ENCODE assay signal across 8 mouse cellular contexts in the genomic region with DNA sequence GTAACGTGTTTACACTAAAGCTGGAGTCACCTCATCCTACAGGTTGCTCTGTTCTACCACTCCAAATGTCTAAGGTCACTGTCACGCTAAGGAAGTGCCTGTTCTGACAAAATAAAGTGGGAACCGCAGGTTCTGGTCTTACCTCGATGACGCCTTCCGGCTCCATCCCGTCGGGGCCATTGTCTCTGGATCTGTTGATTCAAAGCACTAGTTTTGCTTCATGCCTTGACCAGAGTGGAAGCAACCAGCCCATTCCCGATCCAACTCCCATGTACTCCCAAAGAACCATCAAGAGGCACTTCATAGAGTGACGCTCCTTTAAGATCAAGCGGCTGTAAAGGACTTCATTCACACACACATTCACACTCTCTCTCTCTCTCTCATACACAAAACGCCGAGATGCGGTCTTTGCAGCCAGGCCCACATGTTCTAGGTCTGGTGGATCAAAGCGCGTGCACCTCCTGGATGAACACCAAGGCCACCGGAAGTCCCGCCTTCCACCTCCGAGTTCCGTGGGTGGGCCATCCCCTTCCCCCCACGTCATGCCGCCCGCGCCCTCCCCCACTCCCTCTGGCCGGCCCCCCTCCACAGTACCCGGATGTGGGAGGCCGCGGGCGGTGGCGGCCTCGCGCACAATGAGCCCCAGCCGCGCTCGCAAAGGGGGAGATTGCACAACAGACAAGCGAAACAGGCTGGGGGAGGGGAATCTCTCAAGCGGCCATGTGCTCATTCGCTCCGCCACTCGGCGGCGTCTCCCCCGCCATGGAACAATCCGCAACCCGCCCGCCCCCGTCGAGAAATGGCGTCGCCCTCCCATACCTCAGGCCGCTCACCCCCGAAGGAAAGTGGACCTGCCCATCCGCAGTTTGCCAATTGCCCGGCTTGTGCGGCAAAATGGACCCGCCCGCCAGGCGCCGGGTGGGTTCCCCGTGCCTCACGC. TPM values are rescaled to one million over a fixed set of nuclear protein-coding genes. Genes with fewer than 3 reads are reported as not detected.
DNase-seq lines count a peak whose midpoint lies in the region; ATAC-seq and TF ChIP-seq lines count a peak whose summit lies in the region.

No protein-coding gene starts in this region.

- peaks cover 45% of the 10 kb centered on the region for H3K79me3 ChIP-seq in C2C12 (ENCODE audit: low read depth)

- H3K36me3 ChIP-seq in C2C12 (ENCODE audit: control insufficient read depth, insufficient read depth): peaks cover 77% of the 10 kb centered on the region
- H3K36me3 ChIP-seq in erythroblast, embryonic 14.5 days (ENCODE audit: control insufficient read depth): peaks cover 84% of the 10 kb centered on the region
- peaks cover 81% of the 10 kb centered on the region for H3K36me3 ChIP-seq in heart, embryonic 13.5 days
- H3K36me3 ChIP-seq in liver, embryonic 12.5 days: peaks cover 84% of the 10 kb centered on the region
- peaks cover 53% of the 10 kb centered on the region for H3K36me3 ChIP-seq in stomach, embryonic 15.5 days

- no peak for TF ChIP-seq CTCF in C2C12 (IDR thresholded peaks at IDR 0.05; ENCODE audit: control insufficient read depth, insufficient read depth, insufficient read length)
- no peak for TF ChIP-seq CTCF in brain, embryonic 14.5 days (IDR thresholded peaks at IDR 0.05; ENCODE audit: borderline replicate concordance, extremely low read depth, insufficient read depth, insufficient read length)

- H3K27me3 ChIP-seq in C2C12 (ENCODE audit: control insufficient read depth, insufficient read depth, insufficient read length): no peaks in the 10 kb centered on the region
- no peaks in the 10 kb centered on the region for H3K27me3 ChIP-seq in erythroblast, embryonic 14.5 days (ENCODE audit: control insufficient read depth)
- H3K27me3 ChIP-seq in heart, embryonic 13.5 days (replicated peaks): no peaks in the 10 kb centered on the region
- no peaks in the 10 kb centered on the region for H3K27me3 ChIP-seq in liver, embryonic 12.5 days (replicated peaks)
- no peaks in the 10 kb centered on the region for H3K27me3 ChIP-seq in stomach, embryonic 15.5 days (replicated peaks)

- peaks cover 68% of the 10 kb centered on the region for H3K4me1 ChIP-seq in erythroblast, embryonic 14.5 days (ENCODE audit: control insufficient read depth)
- H3K4me1 ChIP-seq in heart, embryonic 13.5 days: peaks cover 28% of the 10 kb centered on the region
- H3K4me1 ChIP-seq in liver, embryonic 12.5 days: peaks cover 64% of the 10 kb centered on the region
- H3K4me1 ChIP-seq in stomach, embryonic 15.5 days: peaks cover 10% of the 10 kb centered on the region

- peak overlapping the region; percentile 99 for H3ac ChIP-seq in C2C12 (ENCODE audit: control insufficient read depth, insufficient read length, low read depth)

- H3K79me2 ChIP-seq in C2C12 (ENCODE audit: control insufficient read depth, insufficient read depth): peaks cover 62% of the 10 kb centered on the region

- no peaks in the 10 kb centered on the region for H3K9me3 ChIP-seq in erythroblast, embryonic 14.5 days (ENCODE audit: control insufficient read depth, low read length)
- H3K9me3 ChIP-seq in heart, embryonic 13.5 days: no peaks in the 10 kb centered on the region
- H3K9me3 ChIP-seq in liver, embryonic 12.5 days (replicated peaks): no peaks in the 10 kb centered on the region
- no peaks in the 10 kb centered on the region for H3K9me3 ChIP-seq in stomach, embryonic 15.5 days

- peak overlapping the region; percentile 95 for H3K4me2 ChIP-seq in heart, embryonic 13.5 days
- H3K4me2 ChIP-seq in liver, embryonic 12.5 days: peak overlapping the region; percentile 89
- H3K4me2 ChIP-seq in stomach, embryonic 15.5 days: peak overlapping the region; percentile 84

- H3K9ac ChIP-seq in heart, embryonic 13.5 days: peak overlapping the region; percentile 100
- H3K9ac ChIP-seq in liver, embryonic 12.5 days: peak overlapping the region; percentile 99
- H3K9ac ChIP-seq in stomach, embryonic 15.5 days: peak overlapping the region; percentile 98

- H3K27ac ChIP-seq in heart, embryonic 13.5 days (replicated peaks): peak overlapping the region; percentile 99
- H3K27ac ChIP-seq in liver, embryonic 12.5 days: peak overlapping the region; percentile 97
- peak overlapping the region; percentile 98 for H3K27ac ChIP-seq in stomach, embryonic 15.5 days

- WGBS in heart, embryonic 13.5 days: under 1% methylated on average over 61 of the region's 61 CpGs
- under 1% methylated on average over 61 of the region's 61 CpGs for WGBS in liver, embryonic 12.5 days (ENCODE audit: insufficient replicate concordance)
- WGBS in stomach, embryonic 15.5 days: under 1% methylated on average over 51 of the region's 61 CpGs

- peak; percentile 56 for ATAC-seq in heart, embryonic 13.5 days (ENCODE audit: extremely low read depth, insufficient number of reproducible peaks, low FRiP score, low TSS enrichment)
- peak; percentile 58 for ATAC-seq in liver, embryonic 12.5 days
- peak; percentile 61 for ATAC-seq in stomach, embryonic 15.5 days (ENCODE audit: insufficient read depth, low FRiP score, low read depth)

- TF ChIP-seq POLR2A in brain, embryonic 14.5 days (IDR thresholded peaks at IDR 0.05; ENCODE audit: borderline replicate concordance, extremely low read depth, insufficient read depth, insufficient read length, poor library complexity, severe bottlenecking): peak; percentile 49; the same call in 1 of the 2 replicates

- DNase-seq in brain, embryonic 14.5 days (ENCODE audit: low read depth): peak; percentile 98
- peak; percentile 98 for DNase-seq in kidney, postnatal 10 days
- peak; percentile 95 to 96 for DNase-seq in natural killer cell, adult 2 months (ENCODE audit: low spot score in 2 of 2)

- peak overlapping the region; percentile 100 for H3K4me3 ChIP-seq in C2C12 (ENCODE audit: insufficient read depth, poor library complexity, severe bottlenecking)
- H3K4me3 ChIP-seq in erythroblast, embryonic 14.5 days (replicated peaks): peak overlapping the region; percentile 74
- peak overlapping the region; percentile 100 for H3K4me3 ChIP-seq in heart, embryonic 13.5 days
- H3K4me3 ChIP-seq in liver, embryonic 12.5 days: peak overlapping the region; percentile 96
- H3K4me3 ChIP-seq in stomach, embryonic 15.5 days (replicated peaks): peak overlapping the region; percentile 99

TF ChIP-seq in C2C12, 6 proteins besides CTCF, POLR2A, EP300 and RAD21:
- no peak for TF ChIP-seq MYOD1 (IDR thresholded peaks at IDR 0.05; ENCODE audit: control insufficient read depth, insufficient read length, low read depth)
- no peak for TF ChIP-seq MYOG (IDR thresholded peaks at IDR 0.05; ENCODE audit: control insufficient read depth, extremely low read depth, insufficient read length)
- TF ChIP-seq USF1 (IDR thresholded peaks at IDR 0.05; ENCODE audit: low read depth): no peak
- peak; percentile 76 for TF ChIP-seq MAX (IDR thresholded peaks at IDR 0.05)
- TF ChIP-seq FOSL1 (IDR thresholded peaks at IDR 0.05; ENCODE audit: insufficient read depth, low read length, poor library complexity, severe bottlenecking): no peak
- TF ChIP-seq CEBPB (IDR thresholded peaks at IDR 0.05; ENCODE audit: low read depth): peak; percentile 96

RNA-seq across cellular contexts. Expression of a gene that starts 1.2 kb away (rescaled TPM):
- polyA plus RNA-seq in C2C12 (2012; fragmentation: generic; extraction: Trizol): 1,304 TPM
- polyA plus RNA-seq in brain, embryonic 14.5 days (2012; rRNA removed): 894 and 1,040 TPM in 2 replicates
- polyA plus RNA-seq in erythroblast, embryonic 14.5 days (2012): 27.9 and 30.9 TPM in 2 replicates
- polyA plus RNA-seq in heart, embryonic 13.5 days (2015; fragmentation: Nextera tagmentation; extraction: Ambion mirVana): 372 and 373 TPM in 2 replicates
- polyA plus RNA-seq in liver, embryonic 12.5 days (2016; fragmentation: Nextera tagmentation; extraction: Ambion mirVana): 393 and 408 TPM in 2 replicates
- 442 and 514 TPM in 2 replicates for polyA plus RNA-seq in stomach, embryonic 15.5 days (2015; fragmentation: Nextera tagmentation; extraction: Ambion mirVana)

RNA-seq across cellular contexts. Expression of a gene that starts 5.1 kb away (rescaled TPM):
- 1.5 TPM for polyA plus RNA-seq in C2C12 (2012; fragmentation: generic; extraction: Trizol)
- 7.8 and 10.8 TPM in 2 replicates for polyA plus RNA-seq in brain, embryonic 14.5 days (2012; rRNA removed)
- polyA plus RNA-seq in erythroblast, embryonic 14.5 days (2012): 0.60 and 0.78 TPM in 2 replicates
- polyA plus RNA-seq in heart, embryonic 13.5 days (2015; fragmentation: Nextera tagmentation; extraction: Ambion mirVana): 8.8 and 10.5 TPM in 2 replicates
- polyA plus RNA-seq in liver, embryonic 12.5 days (2016; fragmentation: Nextera tagmentation; extraction: Ambion mirVana): 14.5 and 15.0 TPM in 2 replicates
- 15.5 and 16.3 TPM in 2 replicates for polyA plus RNA-seq in stomach, embryonic 15.5 days (2015; fragmentation: Nextera tagmentation; extraction: Ambion mirVana)

RNA-seq across cellular contexts. Expression of a gene that starts 8.6 kb away (rescaled TPM):
- polyA plus RNA-seq in C2C12 (2012; fragmentation: generic; extraction: Trizol): 95.8 TPM
- 133 and 185 TPM in 2 replicates for polyA plus RNA-seq in brain, embryonic 14.5 days (2012; rRNA removed)
- 3.9 and 4.3 TPM in 2 replicates for polyA plus RNA-seq in erythroblast, embryonic 14.5 days (2012)
- polyA plus RNA-seq in heart, embryonic 13.5 days (2015; fragmentation: Nextera tagmentation; extraction: Ambion mirVana): 51.3 and 52.0 TPM in 2 replicates
- polyA plus RNA-seq in liver, embryonic 12.5 days (2016; fragmentation: Nextera tagmentation; extraction: Ambion mirVana): 38.2 and 39.4 TPM in 2 replicates
- 58.7 and 66.1 TPM in 2 replicates for polyA plus RNA-seq in stomach, embryonic 15.5 days (2015; fragmentation: Nextera tagmentation; extraction: Ambion mirVana)

RNA-seq across cellular contexts. Expression of a gene that starts 10.8 kb away (rescaled TPM):
- 89.0 TPM for polyA plus RNA-seq in C2C12 (2012; fragmentation: generic; extraction: Trizol)
- 139 and 167 TPM in 2 replicates for polyA plus RNA-seq in brain, embryonic 14.5 days (2012; rRNA removed)
- 5.4 and 5.6 TPM in 2 replicates for polyA plus RNA-seq in erythroblast, embryonic 14.5 days (2012)
- polyA plus RNA-seq in heart, embryonic 13.5 days (2015; fragmentation: Nextera tagmentation; extraction: Ambion mirVana): 59.2 and 63.5 TPM in 2 replicates
- 53.8 and 56.2 TPM in 2 replicates for polyA plus RNA-seq in liver, embryonic 12.5 days (2016; fragmentation: Nextera tagmentation; extraction: Ambion mirVana)
- 69.1 and 74.5 TPM in 2 replicates for polyA plus RNA-seq in stomach, embryonic 15.5 days (2015; fragmentation: Nextera tagmentation; extraction: Ambion mirVana)

RNA-seq across cellular contexts. Expression of a gene that starts 14.5 kb away (rescaled TPM):
- 0.28 TPM for polyA plus RNA-seq in C2C12 (2012; fragmentation: generic; extraction: Trizol)
- polyA plus RNA-seq in brain, embryonic 14.5 days (2012; rRNA removed): 0.55 and 0.71 TPM in 2 replicates
- not detected in 2 replicates for polyA plus RNA-seq in erythroblast, embryonic 14.5 days (2012)
- 0.23 and 0.38 TPM in 2 replicates for polyA plus RNA-seq in heart, embryonic 13.5 days (2015; fragmentation: Nextera tagmentation; extraction: Ambion mirVana)
- polyA plus RNA-seq in liver, embryonic 12.5 days (2016; fragmentation: Nextera tagmentation; extraction: Ambion mirVana): 0.14 and 0.23 TPM in 2 replicates
- 0.31 and 0.61 TPM in 2 replicates for polyA plus RNA-seq in stomach, embryonic 15.5 days (2015; fragmentation: Nextera tagmentation; extraction: Ambion mirVana)

Comparison
In these comparisons a context has a peak if more than half of its experiments do, and no peak if none do; other contexts are left out.
1. Peak in every context shown above with its lines: DNase-seq, ATAC-seq, H3K4me3 ChIP-seq and H3K27ac ChIP-seq.
2. RNA of a gene that starts 1.2 kb away (polyA plus RNA-seq): 1,304 TPM in C2C12 (single experiment), 894 to 1,040 TPM in brain, embryonic 14.5 days, 442 to 514 TPM in stomach, embryonic 15.5 days, 393 to 408 TPM in liver, embryonic 12.5 days and 372 to 373 TPM in heart, embryonic 13.5 days; 27.9 to 30.9 TPM in erythroblast, embryonic 14.5 days; every median in the first group is over 10 times any median in the second.